Mouse (Mus musculus) retina, postnatal 1 day (tissue): ENCODE measurements around the gene Herc6.

Source experiments
- DNase-seq: peaks from one replicate; pipeline ENCODE4 v3.0.0-alpha.2; 2012

Gene Herc6

GRCm38 (mm10) chr6:57581595-57581994, 795 bp downstream of the Herc6 start:
- DNase-seq, result no peak

- no peak for DNase-seq
Measured at GRCm38 (mm10) chr6:57582356-57582755, 1.6 kb downstream of the Herc6 start.

- DNase-seq, result no peak
Measured at GRCm38 (mm10) chr6:57605546-57606307, 24.9 kb downstream of the Herc6 start.

GRCm38 (mm10) chr6:57607999-57608398, 27.2 kb downstream of the Herc6 start:
- no peak for DNase-seq

GRCm38 (mm10) chr6:57609631-57610030, 28.8 kb downstream of the Herc6 start:
- DNase-seq, result peak; percentile 39

- DNase-seq, result no peak
Measured at GRCm38 (mm10) chr6:57615788-57616187, 35.0 kb downstream of the Herc6 start.

GRCm38 (mm10) chr6:57639531-57639930, 58.7 kb downstream of the Herc6 start:
- DNase-seq, result no peak

GRCm38 (mm10) chr6:57641789-57642188, 61.0 kb downstream of the Herc6 start:
- peak; percentile 63 for DNase-seq

GRCm38 (mm10) chr6:57647256-57647655, 66.5 kb downstream of the Herc6 start:
- no peak for DNase-seq

- DNase-seq, result no peak
Measured at GRCm38 (mm10) chr6:57661295-57661694, 80.5 kb downstream of the Herc6 start.

GRCm38 (mm10) chr6:57684156-57684555, 103.4 kb downstream of the Herc6 start:
- no peak for DNase-seq

- DNase-seq, result peak; percentile 91
Measured at GRCm38 (mm10) chr6:57691467-57692261, 110.9 kb downstream of the Herc6 start, which contains the start of gene Pyurf. TSS of gene Pyurf (minus strand) at chr6:57692078.

- DNase-seq, result no peak
Measured at GRCm38 (mm10) chr6:57693116-57693515, 112.3 kb downstream of the Herc6 start.

- no peak for DNase-seq
Measured at GRCm38 (mm10) chr6:57701686-57702085, 120.9 kb downstream of the Herc6 start.

GRCm38 (mm10) chr6:57702376-57702742, 121.6 kb downstream of the Herc6 start, which contains the start of gene Lancl2:
TSS of gene Lancl2 (plus strand) at chr6:57702540.
- DNase-seq, result no peak

- peak; percentile 97 for DNase-seq
Measured at GRCm38 (mm10) chr6:57702743-57703499, 122.1 kb downstream of the Herc6 start.

- DNase-seq, result peak; percentile 34
Measured at GRCm38 (mm10) chr6:57703703-57704102, 122.9 kb downstream of the Herc6 start.

- DNase-seq, result no peak
Measured at GRCm38 (mm10) chr6:57706721-57707120, 125.9 kb downstream of the Herc6 start.

GRCm38 (mm10) chr6:57711726-57712125, 130.9 kb downstream of the Herc6 start:
- DNase-seq, result peak; percentile 8
